Mouse (Mus musculus): ENCODE results near the gene Tcp10c. TPM values are rescaled to one million over a fixed set of nuclear protein-coding genes. Genes with fewer than 3 reads are reported as not detected.

Gene Tcp10c
- total RNA-seq, 1 experiment from 2014 or later: not detected

Other genes starting within 250 kb of the Tcp10c start
- 0.61 and 1.2 TPM in 2 replicates for gene Unc93a, start 222.8 kb upstream of the Tcp10c start, total RNA-seq (2017)
- gene Smok2a, start 133.4 kb upstream of the Tcp10c start, total RNA-seq (2017): not detected in 2 replicates
- not detected in 2 replicates for gene Smok2b, start 124.3 kb upstream of the Tcp10c start, total RNA-seq (2017)

Measured in neutrophil, adult 5-6 weeks (primary cell).